Comparison of ENCODE assay signal across 17 mouse cellular contexts in genomic region chr1:138246438-138247164, GRCm38 (mm10). TPM values are rescaled to one million over a fixed set of nuclear protein-coding genes. Genes with fewer than 3 reads are reported as not detected.
DNase-seq lines count a peak whose midpoint lies in the region; ATAC-seq and TF ChIP-seq lines count a peak whose summit lies in the region.
"Had no signal": no experiment of that assay in that cellular context is flagged by ENCODE, and none has a peak within 500 bp of the region (broad histone marks: within the 10 kb centered on the region; RNA-seq: fewer than 3 reads in every experiment).

No protein-coding gene starts in this region.

- H3K27me3 ChIP-seq in forebrain, embryonic 11.5 days (ENCODE audit: control insufficient read depth, insufficient read depth, low read length): no peaks in the 10 kb centered on the region
- H3K27me3 ChIP-seq in forebrain, postnatal 0 days (ENCODE audit: insufficient read depth, low read length): no peaks in the 10 kb centered on the region
- H3K27me3 ChIP-seq in neural tube, embryonic 11.5 days (ENCODE audit: control insufficient read depth, insufficient read depth, low read length): no peaks in the 10 kb centered on the region
- H3K27me3 ChIP-seq in limb, embryonic 11.5 days (ENCODE audit: control insufficient read depth, insufficient read depth, low read length): no peaks in the 10 kb centered on the region

- peak; percentile 64 for ATAC-seq in forebrain, embryonic 11.5 days (replicated peaks; ENCODE audit: low FRiP score)
- ATAC-seq in forebrain, postnatal 0 days: no peak
- ATAC-seq in neural tube, embryonic 11.5 days (ENCODE audit: insufficient read depth, low FRiP score, low TSS enrichment): peak; percentile 91
- ATAC-seq in limb, embryonic 11.5 days (ENCODE audit: insufficient number of reproducible peaks, low FRiP score, low TSS enrichment, low read depth): 0 out of 2 replicates have a peak, but pooled peaks have one; percentile 41
- ATAC-seq: inflammation-experienced regulatory T-cells, adult 6 months had no signal

- no peak for DNase-seq in forebrain, embryonic 11.5 days (ENCODE audit: low spot score)
- no peak for DNase-seq in forebrain, postnatal 0 days
- DNase-seq in neural tube, embryonic 11.5 days (ENCODE audit: low spot score): no peak
- DNase-seq in neural tube, embryonic 10.5 days (ENCODE audit: extremely low spot score, low spot score): no peak
- DNase-seq in limb, embryonic 11.5 days (ENCODE audit: low spot score): no peak
- peak; percentile 29 for DNase-seq in retina, embryonic 14.5 days (ENCODE audit: low spot score)
- no peak for DNase-seq in layer of hippocampus, adult 9-11 months
- no peak for DNase-seq in ovary, postnatal 36 days (ENCODE audit: low spot score)
- DNase-seq: adrenal gland, postnatal 36 days; gastrocnemius, postnatal 10 days; kidney, postnatal 36 days; layer of hippocampus, postnatal 36 days had no signal

- H3K9me3 ChIP-seq in forebrain, embryonic 11.5 days (ENCODE audit: control insufficient read depth, low read length): no peaks in the 10 kb centered on the region
- H3K9me3 ChIP-seq in forebrain, postnatal 0 days (ENCODE audit: low read length): no peaks in the 10 kb centered on the region
- H3K9me3 ChIP-seq in neural tube, embryonic 11.5 days (ENCODE audit: control insufficient read depth, low read length): no peaks in the 10 kb centered on the region
- no peaks in the 10 kb centered on the region for H3K9me3 ChIP-seq in limb, embryonic 11.5 days (ENCODE audit: control insufficient read depth, low read length)

- no peak overlapping the region for H3K4me2 ChIP-seq in forebrain, embryonic 11.5 days (ENCODE audit: low read depth, low read length, severe bottlenecking)
- H3K4me2 ChIP-seq in forebrain, postnatal 0 days (ENCODE audit: low read depth): no peak overlapping the region
- no peak overlapping the region for H3K4me2 ChIP-seq in neural tube, embryonic 11.5 days (ENCODE audit: low read depth)
- H3K4me2 ChIP-seq in limb, embryonic 11.5 days (ENCODE audit: low read depth, severe bottlenecking): no peak overlapping the region

- no peak overlapping the region for H3K27ac ChIP-seq in forebrain, embryonic 11.5 days (ENCODE audit: low read depth, low read length)
- H3K27ac ChIP-seq in forebrain, postnatal 0 days (ENCODE audit: low read depth, low read length): no peak overlapping the region
- no peak overlapping the region for H3K27ac ChIP-seq in neural tube, embryonic 11.5 days (ENCODE audit: low read depth, low read length)
- no peak overlapping the region for H3K27ac ChIP-seq in limb, embryonic 11.5 days (replicated peaks; ENCODE audit: low read depth, low read length)

- H3K36me3 ChIP-seq in forebrain, embryonic 11.5 days (ENCODE audit: control insufficient read depth, insufficient read depth, low read length): no peaks in the 10 kb centered on the region
- H3K36me3 ChIP-seq in forebrain, postnatal 0 days (ENCODE audit: insufficient read depth): no peaks in the 10 kb centered on the region
- H3K36me3 ChIP-seq in neural tube, embryonic 11.5 days (ENCODE audit: control insufficient read depth, insufficient read depth, low read length): no peaks in the 10 kb centered on the region
- H3K36me3 ChIP-seq in limb, embryonic 11.5 days (ENCODE audit: control insufficient read depth, insufficient read depth, low read length): no peaks in the 10 kb centered on the region

- no peaks in the 10 kb centered on the region for H3K4me1 ChIP-seq in forebrain, embryonic 11.5 days (replicated peaks; ENCODE audit: control insufficient read depth, insufficient read depth, low read length)
- H3K4me1 ChIP-seq in forebrain, postnatal 0 days (ENCODE audit: insufficient read depth): no peaks in the 10 kb centered on the region
- H3K4me1 ChIP-seq in neural tube, embryonic 11.5 days (ENCODE audit: control insufficient read depth, insufficient read depth, low read length): no peaks in the 10 kb centered on the region
- no peaks in the 10 kb centered on the region; the same call in 1 of the 2 replicates for H3K4me1 ChIP-seq in limb, embryonic 11.5 days (ENCODE audit: control insufficient read depth, insufficient read depth, low read length)

- TF ChIP-seq CTCF in forebrain, postnatal 0 days (IDR thresholded peaks at IDR 0.05; ENCODE audit: low read depth): no peak

- no peak overlapping the region for H3K4me3 ChIP-seq in forebrain, embryonic 11.5 days (ENCODE audit: low read depth, low read length)
- no peak overlapping the region for H3K4me3 ChIP-seq in forebrain, postnatal 0 days (ENCODE audit: low read depth, low read length)
- H3K4me3 ChIP-seq in neural tube, embryonic 11.5 days (ENCODE audit: low read depth, low read length): no peak overlapping the region
- no peak overlapping the region for H3K4me3 ChIP-seq in limb, embryonic 11.5 days (ENCODE audit: low read depth, low read length)

- H3K9ac ChIP-seq in forebrain, embryonic 11.5 days (ENCODE audit: low read length): no peak overlapping the region
- H3K9ac ChIP-seq in forebrain, postnatal 0 days: no peak overlapping the region
- H3K9ac ChIP-seq in neural tube, embryonic 11.5 days (ENCODE audit: low read length): no peak overlapping the region
- H3K9ac ChIP-seq in limb, embryonic 11.5 days (ENCODE audit: low read length): no peak overlapping the region

- WGBS in forebrain, embryonic 11.5 days: 88% methylated on average over 7 of the region's 7 CpGs
- WGBS in forebrain, postnatal 0 days: 78% methylated on average over 7 of the region's 7 CpGs
- WGBS in neural tube, embryonic 11.5 days: 82% methylated on average over 7 of the region's 7 CpGs
- 78% methylated on average over 7 of the region's 7 CpGs for WGBS in limb, embryonic 11.5 days

RNA-seq across cellular contexts. Expression of gene Atp6v1g3, which starts 26.9 kb away (rescaled TPM):
- not detected in 2 replicates for polyA plus RNA-seq in forebrain, embryonic 11.5 days (2014; fragmentation: Nextera tagmentation; extraction: Ambion mirVana)
- total RNA-seq in forebrain, postnatal 0 days (2014; rRNA removed): not detected in 2 replicates
- not detected in 2 replicates for polyA plus RNA-seq in forebrain, postnatal 0 days (2015; fragmentation: Nextera tagmentation; extraction: Ambion mirVana)
- not detected in 2 replicates for polyA plus RNA-seq in neural tube, embryonic 11.5 days (2014; fragmentation: Nextera tagmentation; extraction: Ambion mirVana)
- polyA plus RNA-seq in limb, embryonic 11.5 days (2014; fragmentation: Nextera tagmentation; extraction: Ambion mirVana): 3.6 and 3.7 TPM in 2 replicates
- total RNA-seq: adrenal gland, postnatal 36 days; common myeloid progenitor, adult 5-6 weeks; gastrocnemius, postnatal 10 days; layer of hippocampus, postnatal 36 days; liver, adult 2 months had no signal
- polyA plus RNA-seq: heart, embryonic 14.5 days; liver, adult 2 months; lung, embryonic 16.5 days had no signal
